Mouse (Mus musculus) limb, embryonic 12.5 days (tissue): ENCODE measurements around the gene 1700088E04Rik. TPM values are rescaled to one million over a fixed set of nuclear protein-coding genes. Genes with fewer than 3 reads are reported as not detected.

Source experiments
- ATAC-seq: fragments of 200-750 bp; cut with Nextera tagmentation; 2 replicates; pipeline ENCODE4 v1.8.0; 2017; ENCODE audit warnings: low read depth, moderate TSS enrichment; ENCODE audit not compliant: insufficient number of reproducible peaks, insufficient read depth, low FRiP score, low TSS enrichment
- H3K27ac ChIP-seq: fragments of 300-500 bp; sonication (generic); 2 replicates; pipeline ENCODE4 v1.5.1; 2016; ENCODE audit warnings: mild to moderate bottlenecking, moderate library complexity
- H3K27me3 ChIP-seq: fragments of 300-500 bp; sonication (generic); 2 replicates; pipeline ENCODE4 v1.6.1; 2016; ENCODE audit warnings: mild to moderate bottlenecking, moderate library complexity
- H3K36me3 ChIP-seq: fragments of 300-500 bp; sonication (generic); 2 replicates; pipeline ENCODE4 v1.6.1; 2016; ENCODE audit warnings: mild to moderate bottlenecking, moderate library complexity
- H3K4me1 ChIP-seq: fragments of 300-500 bp; sonication (generic); replicated peaks from 2 replicates; pipeline ENCODE4 v1.6.1; 2016
- H3K4me2 ChIP-seq: fragments of 300-500 bp; sonication (generic); 2 replicates; pipeline ENCODE4 v1.6.1; 2016; ENCODE audit warnings: mild to moderate bottlenecking, moderate library complexity
- H3K4me3 ChIP-seq: fragments of 300-500 bp; sonication (generic); replicated peaks from 2 replicates; pipeline ENCODE4 v1.5.1; 2016; ENCODE audit warnings: mild to moderate bottlenecking
- H3K9ac ChIP-seq: fragments of 300-500 bp; sonication (generic); replicated peaks from 2 replicates; pipeline ENCODE4 v1.6.1; 2016; ENCODE audit warnings: mild to moderate bottlenecking, moderate library complexity
- H3K9me3 ChIP-seq: fragments of 300-500 bp; sonication (generic); 2 replicates; pipeline ENCODE4 v1.6.1; 2016; ENCODE audit warnings: mild to moderate bottlenecking, moderate library complexity
- WGBS: fragments of 180-500 bp; shearing (Covaris S2); methylation state at CpG from one replicate; pipeline ENCODE4 v1.1.7; 2016; 5-methylcytosine and 5-hydroxymethylcytosine counted together
- polyA plus RNA-seq: library from polyadenylated mRNA; unstranded; fragments of >200 nt; fragmentation: Nextera tagmentation; extraction: Ambion mirVana; gene quantifications from 2 replicates; pipeline ENCODE4 v1.2.1, GENCODE M21; 2016

1700088E04Rik gene
- 4.1 and 8.4 TPM in 2 replicates for polyA plus RNA-seq

DNA sequence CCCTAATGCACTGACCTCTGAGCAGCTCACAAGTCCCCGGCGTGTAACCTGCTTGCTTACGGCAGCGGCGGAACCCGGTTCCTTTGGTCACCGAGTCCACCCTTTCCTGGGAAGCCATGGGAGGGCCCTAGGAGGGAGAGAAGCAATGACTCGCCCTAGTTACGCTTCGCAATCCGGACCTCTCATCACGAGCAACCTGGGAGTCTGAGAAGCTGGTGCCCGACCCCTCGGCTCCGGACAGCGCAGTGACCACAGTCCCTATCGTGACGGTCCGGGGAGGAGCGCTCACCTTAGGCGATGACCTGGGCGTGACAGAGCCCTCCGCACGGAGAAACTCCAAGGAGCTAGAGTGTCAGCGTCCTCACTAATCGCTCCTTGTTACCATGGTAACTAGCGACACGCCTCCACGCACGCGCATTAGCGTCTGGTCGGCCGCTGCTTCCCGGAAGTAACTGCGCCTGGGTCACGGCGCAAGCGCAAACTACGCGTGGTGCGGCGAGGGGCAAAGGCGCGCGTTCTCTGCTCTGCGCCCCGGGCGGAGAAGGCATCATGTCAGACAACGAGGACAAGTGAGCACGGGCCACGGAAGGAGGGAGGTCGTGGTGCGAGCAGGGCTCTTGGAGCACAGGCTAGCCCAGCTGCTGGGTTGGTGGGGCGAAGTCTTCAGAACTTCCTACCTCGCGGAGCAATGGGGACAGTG is at the start of gene 1700088E04Rik, which contains the start of gene Polr2f:
Gene 1700088E04Rik (minus strand): TSS at position 388 of the 700 bp plus-strand sequence.
Gene Polr2f (plus strand): TSS at position 144 of the 700 bp plus-strand sequence.
- under 1% methylated on average over 57 of the region's 57 CpGs for WGBS
- H3K36me3 ChIP-seq: peaks cover 23% of the 10 kb centered on the region
- no peaks in the 10 kb centered on the region for H3K27me3 ChIP-seq
- no peaks in the 10 kb centered on the region for H3K9me3 ChIP-seq
- no peak within 1 kb of the TSS for H3K27ac ChIP-seq
- peak within 1 kb of the TSS; percentile 80 for H3K4me3 ChIP-seq
- H3K4me2 ChIP-seq: peak within 1 kb of the TSS; percentile 97
- H3K9ac ChIP-seq: peak within 1 kb of the TSS; percentile 71
- peaks cover 22% of the 10 kb centered on the region for H3K4me1 ChIP-seq
- peak; percentile 82 for ATAC-seq

DNA sequence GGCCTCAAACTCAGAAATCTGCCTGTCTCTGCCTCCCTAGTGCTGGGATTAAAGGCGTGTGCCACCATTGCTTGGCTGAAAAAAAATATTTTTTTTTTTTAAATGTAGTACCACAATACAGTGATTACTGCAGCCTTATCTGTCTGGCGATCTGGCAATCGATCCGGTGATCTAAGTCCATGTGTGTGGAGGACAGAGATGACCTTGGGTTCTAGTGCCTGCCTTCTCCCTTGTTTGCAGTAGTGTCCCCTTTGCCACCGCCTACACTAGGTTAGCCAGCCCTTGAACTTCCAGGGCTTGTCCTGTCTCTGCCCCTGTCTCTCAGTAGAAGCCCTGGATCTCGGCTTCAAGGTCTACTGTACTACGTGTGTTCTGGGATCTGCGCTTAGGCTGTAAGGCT is 46.8 kb upstream of the 1700088E04Rik start:
- H3K27ac ChIP-seq: no peak overlapping the region
- no peaks in the 10 kb centered on the region for H3K27me3 ChIP-seq
- H3K36me3 ChIP-seq: no peaks in the 10 kb centered on the region
- no peak for ATAC-seq
- WGBS: 92% methylated on average over 8 of the region's 8 CpGs
- H3K9me3 ChIP-seq: peaks cover 6% of the 10 kb centered on the region; the same call in 1 of the 2 replicates
- peaks cover 2% of the 10 kb centered on the region for H3K4me1 ChIP-seq
- H3K9ac ChIP-seq: no peak overlapping the region
- no peak overlapping the region for H3K4me3 ChIP-seq
- no peak overlapping the region for H3K4me2 ChIP-seq

DNA sequence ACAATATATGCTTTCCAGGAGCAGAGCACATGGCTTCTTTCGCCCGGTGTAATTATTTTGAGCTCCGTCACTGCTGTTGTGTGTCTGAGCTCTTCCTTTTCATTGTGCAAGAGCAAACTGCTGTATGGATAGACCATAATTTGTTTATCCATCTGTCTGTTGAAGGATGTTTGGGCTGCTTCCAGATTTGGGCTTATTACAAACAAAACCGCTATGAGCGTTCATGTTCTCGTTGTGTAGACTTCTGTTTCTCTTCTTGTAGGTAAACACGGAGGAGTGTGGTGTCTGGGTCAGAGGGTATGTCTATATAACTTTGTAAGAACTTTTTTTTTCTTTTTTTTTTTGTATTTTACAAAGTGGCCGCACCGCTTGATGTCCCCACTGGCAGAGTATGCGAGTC is 44.2 kb upstream of the 1700088E04Rik start:
- H3K27ac ChIP-seq: no peak overlapping the region
- WGBS: 90% methylated on average over 10 of the region's 10 CpGs
- no peak overlapping the region for H3K4me3 ChIP-seq
- H3K36me3 ChIP-seq: no peaks in the 10 kb centered on the region
- ATAC-seq: no peak
- H3K27me3 ChIP-seq: no peaks in the 10 kb centered on the region
- H3K9me3 ChIP-seq: no peaks in the 10 kb centered on the region
- no peak overlapping the region for H3K4me2 ChIP-seq
- H3K4me1 ChIP-seq: no peaks in the 10 kb centered on the region
- no peak overlapping the region for H3K9ac ChIP-seq

DNA sequence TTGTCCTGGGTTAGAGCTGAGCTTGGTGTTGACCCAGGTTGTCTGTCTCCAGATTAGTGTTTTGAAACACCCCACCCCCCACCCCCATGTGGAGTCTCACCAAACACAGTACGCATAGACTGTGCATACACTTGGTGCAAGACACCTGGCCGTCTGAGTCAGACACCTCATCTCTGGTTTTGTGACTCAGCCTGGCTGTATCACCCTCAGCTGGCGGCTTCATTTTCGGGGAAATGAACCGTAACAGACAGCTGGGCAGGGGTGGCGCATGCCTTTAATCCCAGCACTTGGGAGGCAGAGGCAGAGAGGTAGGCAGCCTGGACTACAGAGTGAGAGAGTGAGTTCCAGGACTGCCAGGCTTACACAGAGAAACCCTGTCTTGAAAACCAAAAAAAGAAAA is 35.9 kb upstream of the 1700088E04Rik start:
- no peak overlapping the region for H3K9ac ChIP-seq
- no peak overlapping the region for H3K4me3 ChIP-seq
- ATAC-seq: no peak
- H3K4me2 ChIP-seq: no peak overlapping the region
- H3K4me1 ChIP-seq: peaks cover 6% of the 10 kb centered on the region
- WGBS: 62% methylated on average over 6 of the region's 6 CpGs
- H3K9me3 ChIP-seq: no peaks in the 10 kb centered on the region
- 0 out of 2 replicates have a peak, but pooled peaks cover 6% of the 10 kb centered on the region for H3K27me3 ChIP-seq
- no peak overlapping the region for H3K27ac ChIP-seq
- no peaks in the 10 kb centered on the region for H3K36me3 ChIP-seq

DNA sequence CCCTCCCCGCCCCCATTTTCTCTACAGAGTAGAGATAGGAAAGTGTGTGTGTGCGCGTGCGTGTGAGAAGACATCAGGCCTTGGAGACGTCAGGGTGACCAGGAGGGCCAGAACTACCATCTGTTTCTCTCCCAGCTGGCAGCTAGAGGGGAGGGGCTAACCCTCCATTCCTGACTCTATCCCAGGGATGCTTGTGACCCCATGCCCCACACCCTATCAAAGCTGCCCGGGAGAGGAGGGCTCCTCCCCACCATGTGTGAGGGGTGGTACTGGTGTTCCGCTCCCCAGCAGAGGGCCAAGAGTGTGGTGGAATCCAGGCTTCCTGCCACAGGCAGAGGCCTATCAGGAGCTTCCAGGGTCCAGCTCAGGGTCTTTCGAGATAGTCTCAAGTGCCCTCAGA is 25.7 kb upstream of the 1700088E04Rik start:
- 37% methylated on average over 8 of the region's 8 CpGs for WGBS
- Histone ChIP-seq H3K4me1 (peaks cover 17% of the 10 kb centered on the region), H3K27ac (no peak overlapping the region), H3K27me3 (peaks cover 49% of the 10 kb centered on the region), H3K4me3 (no peak overlapping the region), H3K36me3 (no peaks in the 10 kb centered on the region), H3K4me2 (no peak overlapping the region), H3K9ac (no peak overlapping the region), H3K9me3 (no peaks in the 10 kb centered on the region)
- ATAC-seq: no peak

DNA sequence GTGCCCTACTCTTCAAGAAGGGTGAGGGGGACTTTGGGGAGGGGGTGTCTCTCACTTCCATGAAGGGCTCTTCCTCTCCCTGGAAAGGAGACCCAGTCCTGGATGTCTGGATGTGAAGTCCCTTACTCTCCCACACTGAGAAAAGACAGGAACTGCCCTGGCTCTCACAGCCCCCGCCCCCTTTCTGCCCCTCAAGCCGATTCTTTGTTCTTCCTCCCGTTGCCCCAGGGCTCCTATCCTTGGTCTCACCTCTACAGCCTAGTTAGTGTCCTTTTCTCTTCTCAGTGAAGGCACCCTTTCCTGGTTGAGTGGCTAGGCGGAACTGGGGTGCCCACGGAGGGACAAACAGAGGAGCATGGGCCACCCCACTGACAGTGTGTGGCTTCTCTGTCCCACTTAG is 24.1 kb upstream of the 1700088E04Rik start, which contains the start of gene Sox10:
Gene Sox10 (minus strand): TSS at position 101 of the 400 bp plus-strand sequence.
- H3K9ac ChIP-seq: 0 out of 2 replicates have a peak within 1 kb of the TSS, but pooled peaks have one; percentile 23
- 42% methylated on average over 5 of the region's 5 CpGs for whole genome bisulfite sequencing
- no peak within 1 kb of the TSS for H3K27ac ChIP-seq
- H3K27me3 ChIP-seq: peaks cover 64% of the 10 kb centered on the region
- H3K9me3 ChIP-seq: no peaks in the 10 kb centered on the region
- H3K4me3 ChIP-seq: peak within 1 kb of the TSS; percentile 36
- peak within 1 kb of the TSS; percentile 47 for H3K4me2 ChIP-seq
- ATAC-seq: no peak
- no peaks in the 10 kb centered on the region for H3K36me3 ChIP-seq
- peaks cover 17% of the 10 kb centered on the region for H3K4me1 ChIP-seq

DNA sequence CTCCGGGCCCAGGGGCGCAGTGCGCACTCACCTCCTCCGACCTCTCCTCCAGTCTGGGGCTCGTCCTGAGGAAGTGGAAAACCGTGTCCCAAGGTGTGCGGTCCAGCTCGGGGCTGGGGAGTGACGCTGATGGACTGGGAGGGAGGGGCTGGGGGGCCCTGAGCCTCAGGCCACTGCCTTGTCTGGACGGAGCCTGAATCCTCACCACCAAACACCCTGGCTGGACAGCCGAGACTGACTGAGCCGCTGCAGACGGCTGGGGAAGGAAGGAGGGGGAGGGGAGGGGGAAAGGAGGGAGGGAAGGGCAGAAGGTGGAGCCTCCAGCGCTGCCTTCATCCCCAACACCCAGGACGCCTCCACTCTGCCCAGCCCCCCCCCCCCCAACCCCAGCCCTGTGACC is 23.2 kb upstream of the 1700088E04Rik start:
- 5% methylated on average over 15 of the region's 15 CpGs for WGBS
- Histone ChIP-seq H3K9ac (0 out of 2 replicates have a peak overlapping the region, but pooled peaks have one; percentile 23), H3K4me3 (peak overlapping the region; percentile 36), H3K27ac (no peak overlapping the region), H3K4me2 (peak overlapping the region; percentile 47), H3K36me3 (no peaks in the 10 kb centered on the region), H3K27me3 (peaks cover 73% of the 10 kb centered on the region), H3K9me3 (no peaks in the 10 kb centered on the region), H3K4me1 (peaks cover 17% of the 10 kb centered on the region)
- ATAC-seq: no peak

DNA sequence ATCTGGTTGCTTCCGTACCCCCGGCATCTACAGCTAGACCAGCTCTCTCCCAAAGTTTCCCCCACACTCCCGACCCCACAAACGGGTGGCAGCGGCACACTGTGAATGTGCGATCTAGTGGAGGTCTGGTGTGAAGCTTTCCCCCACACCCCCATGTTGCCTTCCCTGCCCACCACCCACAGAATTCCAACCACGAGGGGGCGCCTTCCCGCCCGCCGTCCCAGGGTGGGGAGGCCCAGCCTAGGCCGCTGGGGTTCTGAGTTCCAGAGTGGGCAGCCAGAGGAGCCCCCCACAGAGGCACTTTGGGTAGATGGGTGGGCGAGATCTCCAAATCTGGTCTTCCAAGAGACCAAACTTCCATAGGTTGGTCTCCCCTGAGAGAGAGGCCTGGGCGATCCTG is 21.8 kb upstream of the 1700088E04Rik start:
- no peak overlapping the region for H3K9ac ChIP-seq
- peak overlapping the region; percentile 47 for H3K4me2 ChIP-seq
- no peak overlapping the region for H3K27ac ChIP-seq
- no peaks in the 10 kb centered on the region for H3K36me3 ChIP-seq
- no peak for ATAC-seq
- peaks cover 87% of the 10 kb centered on the region for H3K27me3 ChIP-seq
- peaks cover 17% of the 10 kb centered on the region for H3K4me1 ChIP-seq
- WGBS: 41% methylated on average over 14 of the region's 14 CpGs
- peak overlapping the region; percentile 36 for H3K4me3 ChIP-seq
- H3K9me3 ChIP-seq: no peaks in the 10 kb centered on the region

DNA sequence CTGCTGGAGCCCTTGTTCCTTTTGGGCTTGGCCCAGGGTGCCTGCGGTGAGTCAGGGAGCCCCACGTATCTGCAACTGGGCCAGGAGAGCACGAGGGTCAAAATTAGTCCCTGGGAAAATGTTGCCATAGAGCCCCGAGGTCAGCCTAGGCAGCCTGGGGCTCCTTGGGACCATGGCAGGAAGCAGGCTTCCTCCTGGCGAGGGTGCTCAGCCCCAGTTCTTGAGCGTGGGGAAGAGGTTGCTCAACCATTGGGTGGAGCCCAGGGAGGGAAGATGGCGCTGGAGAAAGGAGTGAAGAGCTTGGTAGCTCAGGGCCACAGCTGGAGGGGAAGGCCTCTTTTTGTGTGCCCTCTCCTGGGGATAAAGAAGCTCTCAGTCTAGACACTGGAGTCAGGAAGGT is 21.2 kb upstream of the 1700088E04Rik start:
- Histone ChIP-seq H3K36me3 (no peaks in the 10 kb centered on the region), H3K27me3 (peaks cover 93% of the 10 kb centered on the region), H3K4me3 (peak overlapping the region; percentile 36; the same call in 1 of the 2 replicates), H3K9me3 (no peaks in the 10 kb centered on the region), H3K9ac (0 out of 2 replicates have a peak overlapping the region, but pooled peaks have one; percentile 6), H3K4me2 (peak overlapping the region; percentile 47; the same call in 1 of the 2 replicates), H3K27ac (no peak overlapping the region), H3K4me1 (peaks cover 17% of the 10 kb centered on the region)
- 73% methylated on average over 7 of the region's 7 CpGs for WGBS
- no peak for ATAC-seq

DNA sequence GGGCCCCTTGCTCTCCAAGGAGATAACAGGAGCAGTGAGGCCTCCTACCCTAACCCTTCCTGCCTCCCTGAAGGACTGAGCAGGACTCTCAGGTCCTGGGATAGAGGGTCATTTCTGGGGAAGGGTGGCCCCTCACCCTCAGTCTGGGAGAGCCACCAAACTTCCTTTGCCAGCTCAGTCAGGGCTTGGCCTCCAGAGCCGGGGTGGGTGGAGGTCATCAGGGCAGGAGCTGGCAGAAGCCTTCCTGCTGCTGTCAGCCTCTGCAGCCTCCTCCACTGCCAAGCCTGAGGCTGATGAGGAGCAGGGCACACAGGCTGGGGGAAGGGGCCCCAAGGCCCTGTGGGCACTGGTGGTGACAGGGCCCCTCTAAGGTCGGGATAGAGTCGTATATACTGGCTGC is 14.5 kb upstream of the 1700088E04Rik start:
- Histone ChIP-seq H3K27ac (no peak overlapping the region), H3K9me3 (no peaks in the 10 kb centered on the region), H3K27me3 (peaks cover 43% of the 10 kb centered on the region), H3K9ac (no peak overlapping the region), H3K4me3 (no peak overlapping the region), H3K4me2 (no peak overlapping the region), H3K36me3 (peaks cover 26% of the 10 kb centered on the region), H3K4me1 (peaks cover 5% of the 10 kb centered on the region)
- 37% methylated on average over 3 of the region's 3 CpGs for WGBS
- ATAC-seq: no peak

DNA sequence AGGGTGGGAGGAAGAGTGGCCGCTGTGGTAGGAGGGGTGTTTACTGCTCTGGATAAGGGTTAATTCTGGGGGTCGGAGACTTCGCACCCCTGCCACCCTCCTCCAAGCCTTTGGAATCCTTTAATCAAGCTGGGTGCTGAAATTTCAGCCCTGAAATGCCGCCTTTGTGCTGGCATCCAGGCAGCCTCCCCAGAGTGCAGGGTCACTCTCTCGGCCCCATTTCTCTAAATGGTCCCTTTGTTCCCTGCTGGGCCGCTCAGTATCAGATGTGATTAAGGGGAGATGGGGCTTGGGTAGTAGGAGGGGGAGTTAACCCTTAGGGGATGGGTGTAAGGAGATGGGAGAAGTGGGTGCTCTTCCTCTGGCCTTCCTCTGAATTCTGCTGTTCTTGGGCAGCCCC is 11.7 kb upstream of the 1700088E04Rik start:
- Histone ChIP-seq H3K36me3 (peaks cover 49% of the 10 kb centered on the region), H3K4me1 (peaks cover 5% of the 10 kb centered on the region)

More for the DNA sequence above, 11.7 kb upstream of the 1700088E04Rik start:
- ATAC-seq: no peak
- Histone ChIP-seq H3K4me3 (no peak overlapping the region), H3K27me3 (peaks cover 14% of the 10 kb centered on the region; the same call in 1 of the 2 replicates), H3K9ac (no peak overlapping the region), H3K4me2 (no peak overlapping the region), H3K27ac (peak overlapping the region; percentile 79; the same call in 1 of the 2 replicates), H3K9me3 (no peaks in the 10 kb centered on the region)
- 46% methylated on average over 6 of the region's 6 CpGs for WGBS
